Mouse (Mus musculus) cortical plate, adult 2 months (tissue): ENCODE data around the gene Arhgap17.

Source experiments
- CTCF ChIP-seq: fragments of 200-500 bp; IDR thresholded peaks from 2 replicates; pipeline ENCODE4 v1.5.1; 2011; ENCODE audit warnings: mild to moderate bottlenecking, control low read depth, low read length; ENCODE audit not compliant: insufficient read depth; ENCODE audit errors: extremely low read depth
- POLR2A ChIP-seq: fragments of 200-500 bp; IDR thresholded peaks from 2 replicates; pipeline ENCODE4 v1.6.1; 2011; ENCODE audit warnings: mild to moderate bottlenecking, low read length, control low read depth; ENCODE audit not compliant: insufficient read depth; ENCODE audit errors: extremely low read depth

- no peak for TF ChIP-seq CTCF
- TF ChIP-seq POLR2A = no peak
Observed at GRCm38 (mm10) chr7:123417661-123418060, 47.9 kb upstream of the Arhgap17 start.
